Mouse (Mus musculus) G1E (cell line): ENCODE measurements at regions not wholly inside any gene's neighbourhood (a gene's known extent, or its start where the extent isn't known, plus 50 kb on each side); places are given as distances from the start of the nearest gene placed in this dataset.
A peak's percentile ranks its signal among the peaks of the same experiment; 100 is the strongest.
"Not testable (repeated sequence)": the region's sequence is repeated elsewhere in the genome, so short reads cannot be mapped to it uniquely, and the experiment has no call there.

Experiments used
- ATAC-seq: 2 replicates; pipeline ENCODE4 v1.8.0; 2016; ENCODE audit warnings: mild to moderate bottlenecking; ENCODE audit not compliant: insufficient number of reproducible peaks, poor library complexity, low FRiP score, severe bottlenecking; ENCODE audit errors: extremely low read depth
- DNase-seq: peaks from one replicate; pipeline ENCODE4 v3.0.0; 2012; ENCODE audit warnings: low spot score
- H3K27me3 ChIP-seq: 2 replicates; pipeline ENCODE4 v1.6.1; 2012; ENCODE audit warnings: mild to moderate bottlenecking, low read length, inconsistent platforms; ENCODE audit not compliant: insufficient read depth
- H3K36me3 ChIP-seq: replicated peaks from 2 replicates; pipeline ENCODE3; 2012; ENCODE audit warnings: mild to moderate bottlenecking, inconsistent platforms
- H3K4me1 ChIP-seq: 2 replicates; pipeline ENCODE4 v1.6.1; 2012; ENCODE audit warnings: low read depth, low read length, inconsistent platforms, mixed read lengths; ENCODE audit not compliant: insufficient read depth
- H3K4me3 ChIP-seq: 2 replicates; pipeline ENCODE4 v1.5.1; 2012; ENCODE audit warnings: low read depth, mild to moderate bottlenecking, inconsistent platforms, low read length, moderate library complexity, mixed read lengths
- H3K9me3 ChIP-seq: replicated peaks from 2 replicates; pipeline ENCODE4 v1.6.1; 2012; ENCODE audit warnings: inconsistent platforms
- CTCF ChIP-seq: IDR thresholded peaks from 2 replicates; pipeline ENCODE4 v1.5.1; 2012; ENCODE audit warnings: low read depth, low read length, inconsistent platforms, mixed read lengths
- GATA1 ChIP-seq: IDR thresholded peaks from 2 replicates; pipeline ENCODE4 v1.6.1; 2012; ENCODE audit warnings: borderline replicate concordance, low read length, inconsistent platforms, mixed read lengths
- GATA2 ChIP-seq: IDR thresholded peaks from 2 replicates; pipeline ENCODE4 v1.6.1; 2012; ENCODE audit warnings: low read depth, low read length, inconsistent platforms, borderline replicate concordance
- POLR2AphosphoS5 ChIP-seq: IDR thresholded peaks from 2 replicates; pipeline ENCODE4 v1.6.1; 2012; ENCODE audit warnings: low read depth, low read length, inconsistent platforms; ENCODE audit not compliant: insufficient replicate concordance
- TAL1 ChIP-seq: conservative IDR thresholded peaks from 2 replicates; pipeline ENCODE4 v1.6.1; 2012; ENCODE audit warnings: low read depth, low read length, inconsistent platforms, mixed read lengths

DNA sequence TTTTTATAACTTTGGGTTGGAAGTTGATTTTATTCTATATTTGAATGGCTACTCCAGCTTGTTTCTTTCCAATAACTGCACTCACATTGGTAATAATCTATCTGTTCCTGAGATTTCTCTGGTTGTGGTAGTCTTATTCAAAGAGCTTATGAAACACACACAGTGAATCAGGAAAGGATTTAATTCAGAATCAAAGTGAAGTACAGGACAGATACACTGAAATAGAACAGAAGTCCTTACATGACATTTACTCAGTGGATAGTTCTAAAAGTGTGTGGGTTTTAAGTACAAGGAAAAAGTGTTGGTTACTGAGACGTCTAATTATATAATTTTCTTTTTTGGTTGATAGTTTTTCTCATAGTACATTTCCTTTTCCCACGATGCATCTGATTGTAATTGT lies 859.7 kb downstream of the Rpia start:
- Histone ChIP-seq H3K9me3 (0 out of 2 replicates have a peak, but pooled peaks cover 1% of the 10 kb centered on the region), H3K36me3 (no peaks in the 10 kb centered on the region), H3K4me1 (no peaks in the 10 kb centered on the region), H3K27me3 (no peaks in the 10 kb centered on the region), H3K4me3 (no peak overlapping the region)
- no peak for TF ChIP-seq POLR2AphosphoS5
- TF ChIP-seq CTCF: no peak
- TF ChIP-seq TAL1: no peak
- TF ChIP-seq GATA2: no peak
- TF ChIP-seq GATA1: no peak
- no peak for DNase-seq
- no peak for ATAC-seq

DNA sequence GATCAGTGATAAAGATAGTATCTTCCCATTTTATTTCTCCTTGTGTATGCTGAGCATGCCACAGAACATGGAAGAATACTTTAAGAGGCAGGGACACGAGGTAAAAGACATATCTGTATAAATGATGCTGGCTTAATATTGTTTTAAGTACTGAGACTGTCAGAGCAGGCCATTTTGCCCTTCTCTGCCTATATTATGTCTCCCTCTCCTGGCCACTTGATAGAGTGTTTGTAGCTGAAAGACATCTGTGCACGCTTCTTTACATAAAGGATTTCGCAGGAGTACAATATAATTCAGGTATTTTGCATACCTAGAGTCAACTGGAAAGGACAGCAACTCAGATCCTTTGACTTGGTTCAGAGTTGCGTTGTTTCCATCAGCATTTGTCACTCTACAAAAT lies 877.3 kb downstream of the Rpia start:
- ATAC-seq: peak; percentile 15; the same call in 1 of the 2 replicates
- TF ChIP-seq POLR2AphosphoS5 (no peak), GATA1 (no peak), CTCF (no peak), TAL1 (no peak), GATA2 (no peak)
- Histone ChIP-seq H3K9me3 (no peaks in the 10 kb centered on the region), H3K4me3 (no peak overlapping the region), H3K4me1 (no peaks in the 10 kb centered on the region), H3K27me3 (no peaks in the 10 kb centered on the region), H3K36me3 (no peaks in the 10 kb centered on the region)
- DNase-seq: no peak

DNA sequence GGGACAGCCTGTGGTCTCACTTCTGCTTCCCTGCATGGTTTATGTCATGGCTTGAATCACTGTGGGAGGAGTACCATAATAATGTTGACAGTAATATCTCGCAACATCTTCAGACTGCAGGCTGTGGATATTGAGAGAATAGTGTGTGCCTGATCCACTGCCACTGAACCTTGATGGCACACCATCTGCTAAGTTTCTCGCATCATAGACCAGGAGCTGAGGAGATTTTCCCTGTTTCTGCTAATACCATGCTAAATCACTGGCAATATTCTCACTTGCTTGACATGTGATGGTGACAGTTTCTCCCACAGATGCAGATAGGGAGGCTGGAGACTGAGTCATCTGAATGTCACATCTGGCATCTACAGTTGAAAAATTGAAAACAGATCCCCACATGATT lies 912.7 kb downstream of the Rpia start:
- Histone ChIP-seq H3K4me1 (no peaks in the 10 kb centered on the region), H3K4me3 (no peak overlapping the region), H3K36me3 (no peaks in the 10 kb centered on the region), H3K27me3 (no peaks in the 10 kb centered on the region), H3K9me3 (0 out of 2 replicates have a peak, but pooled peaks cover 2% of the 10 kb centered on the region)
- DNase-seq: no peak
- ATAC-seq: no peak
- no peak for TF ChIP-seq GATA1
- TF ChIP-seq POLR2AphosphoS5: no peak
- TF ChIP-seq GATA2: no peak
- TF ChIP-seq CTCF: no peak
- no peak for TF ChIP-seq TAL1

DNA sequence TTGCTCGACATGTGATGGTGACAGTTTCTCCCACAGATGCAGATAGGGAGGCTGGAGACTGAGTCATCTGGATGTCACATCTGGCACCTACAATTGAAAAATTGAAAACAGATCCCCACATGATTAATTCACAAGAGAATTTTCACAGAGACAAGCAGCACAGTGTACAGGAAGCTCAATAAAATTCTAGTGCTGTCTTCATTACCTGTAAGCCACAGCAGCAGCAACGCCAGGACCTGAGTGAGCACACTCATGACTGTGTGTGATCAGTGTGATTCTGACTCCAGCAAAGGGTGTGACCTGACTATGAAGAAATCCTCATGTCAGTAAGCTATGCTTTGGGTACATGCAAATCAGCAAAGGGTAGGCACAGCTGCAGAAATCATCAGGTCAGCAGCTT lies 933.4 kb downstream of the Rpia start:
- not testable (repeated sequence) for H3K4me3 ChIP-seq, H3K36me3 ChIP-seq, H3K9me3 ChIP-seq, DNase-seq, H3K4me1 ChIP-seq, ATAC-seq, H3K27me3 ChIP-seq

DNA sequence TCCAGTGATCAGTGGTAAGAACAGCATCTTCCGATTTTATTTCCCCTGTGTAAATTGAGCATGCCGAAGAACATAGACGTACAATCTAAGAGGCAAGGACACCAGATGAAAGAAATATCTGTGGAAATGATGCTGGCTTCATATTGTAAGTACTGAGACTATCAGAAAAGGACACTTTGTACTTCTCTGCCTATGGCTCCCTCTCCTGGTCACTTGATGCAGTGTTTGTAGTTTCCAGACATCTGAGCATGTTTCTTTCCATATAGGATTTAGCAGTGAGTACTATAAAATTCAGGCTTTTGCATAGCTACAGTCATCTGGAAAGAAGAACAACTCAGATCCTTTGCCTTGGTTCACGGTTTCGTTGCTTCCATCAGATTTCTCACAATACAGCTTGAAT lies 963.4 kb downstream of the Rpia start:
- not testable (repeated sequence) for ATAC-seq, H3K36me3 ChIP-seq, DNase-seq, H3K4me3 ChIP-seq, H3K4me1 ChIP-seq, H3K27me3 ChIP-seq, H3K9me3 ChIP-seq

DNA sequence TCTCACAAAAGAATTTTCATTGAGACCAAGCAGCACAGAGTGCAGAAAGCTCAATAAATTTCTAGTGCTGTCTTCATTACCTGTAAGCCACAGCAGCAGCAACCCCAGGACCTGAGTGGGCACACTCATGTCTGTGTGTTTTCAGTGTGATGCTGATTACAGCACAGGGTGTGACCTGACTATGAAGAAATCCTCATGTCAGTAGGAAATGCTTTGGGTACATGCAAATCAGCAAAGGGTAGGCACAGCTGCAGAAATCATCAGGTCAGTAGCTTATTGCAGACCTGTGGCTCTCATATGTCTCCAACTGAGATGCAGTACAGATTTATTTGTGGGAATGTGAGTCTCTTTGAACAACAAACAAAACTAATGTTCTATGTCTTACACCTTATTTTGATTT lies 977.1 kb downstream of the Rpia start:
- not testable (repeated sequence) for H3K9me3 ChIP-seq, H3K27me3 ChIP-seq, DNase-seq, H3K36me3 ChIP-seq, ATAC-seq, H3K4me1 ChIP-seq, H3K4me3 ChIP-seq

DNA sequence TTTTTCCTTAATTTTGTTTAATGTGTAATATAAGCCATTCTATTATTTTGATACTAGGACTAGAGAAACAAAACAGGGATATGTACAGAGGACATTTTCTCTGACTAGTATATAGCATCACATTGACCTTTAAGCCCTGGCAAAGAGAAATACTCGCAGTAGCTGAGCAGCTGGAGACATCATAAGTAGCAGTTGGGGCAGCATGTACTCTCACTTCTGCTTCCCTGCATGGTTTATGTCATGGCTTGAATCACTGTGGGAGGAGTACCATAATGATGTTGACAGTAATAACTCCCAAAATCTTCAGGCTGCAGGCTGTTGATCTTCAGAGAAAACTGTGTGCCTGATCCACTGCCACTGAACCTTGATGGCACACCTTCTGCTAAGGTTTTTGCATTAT lies 977.7 kb downstream of the Rpia start:
- H3K4me1 ChIP-seq, H3K36me3 ChIP-seq, H3K4me3 ChIP-seq, H3K27me3 ChIP-seq, DNase-seq, H3K9me3 ChIP-seq, ATAC-seq: not testable (repeated sequence)

DNA sequence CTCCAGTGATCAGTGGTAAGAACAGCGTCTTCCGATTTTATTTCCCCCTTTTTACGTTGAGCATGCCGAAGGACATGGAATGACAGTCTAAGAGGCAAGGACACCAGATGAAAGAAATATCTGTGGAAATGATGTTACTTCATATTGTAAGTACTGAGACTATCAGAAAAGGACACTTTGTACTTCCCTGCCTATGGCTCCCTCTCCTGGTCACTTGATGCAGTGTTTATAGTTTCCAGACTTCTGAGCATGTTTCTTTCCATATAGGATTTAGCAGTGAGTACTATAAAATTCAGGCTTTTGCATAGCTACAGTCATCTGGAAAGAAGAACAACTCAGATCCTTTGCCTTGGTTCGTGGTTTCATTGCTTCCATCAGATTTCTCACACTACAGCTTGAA lies 1011.7 kb downstream of the Rpia start:
- not testable (repeated sequence) for H3K9me3 ChIP-seq, ATAC-seq, H3K27me3 ChIP-seq, H3K4me1 ChIP-seq, H3K4me3 ChIP-seq, DNase-seq, H3K36me3 ChIP-seq

DNA sequence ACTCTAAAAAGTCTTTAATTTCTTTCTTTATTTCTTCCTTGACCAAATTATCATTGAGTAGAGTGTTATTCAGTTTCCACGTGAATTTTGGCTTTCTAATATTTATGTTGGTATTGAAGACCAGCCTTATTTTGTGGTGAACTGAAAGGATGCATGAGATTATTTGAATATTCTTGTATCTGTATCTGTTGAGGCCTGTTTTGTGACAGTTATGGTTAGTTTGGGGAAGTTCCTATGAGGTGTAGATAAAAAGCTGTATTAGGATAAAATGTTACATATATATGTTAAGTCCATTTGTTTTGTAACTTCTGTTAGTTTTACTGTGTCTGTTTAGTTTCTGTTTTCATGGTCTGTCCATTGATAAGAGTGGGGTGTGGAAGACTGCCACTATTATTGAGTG lies 1014.7 kb downstream of the Rpia start:
- not testable (repeated sequence) for H3K27me3 ChIP-seq, H3K36me3 ChIP-seq, H3K4me3 ChIP-seq, DNase-seq, H3K9me3 ChIP-seq, H3K4me1 ChIP-seq, ATAC-seq
